Mouse (Mus musculus): ENCODE results near the gene Fam228a. TPM values are rescaled to one million over a fixed set of nuclear protein-coding genes. Genes with fewer than 3 reads are reported as not detected.

The Fam228a gene
- polyA plus RNA-seq, 1 experiment from 2014 or later: 0.44 TPM

DNA sequence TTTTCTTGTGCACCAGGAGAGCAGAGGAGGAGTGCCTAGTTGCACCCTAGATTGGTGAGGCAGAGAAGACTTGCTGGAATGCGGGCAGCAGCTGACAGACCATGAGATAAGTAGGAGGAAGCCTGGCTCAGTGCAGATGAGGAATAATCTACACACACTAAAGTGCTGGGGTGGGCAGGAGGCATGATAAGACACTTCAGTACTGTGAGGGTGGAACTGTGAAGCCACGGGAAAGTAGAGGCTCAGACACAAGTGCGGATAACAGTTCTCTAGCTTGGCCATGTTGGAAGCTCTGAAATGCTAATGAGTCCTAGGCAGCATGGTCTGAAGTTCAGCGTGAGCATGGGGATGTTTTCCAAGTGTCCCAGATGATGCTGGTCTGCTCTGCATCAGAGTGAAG lies 58.3 kb downstream of the Fam228a start:
- Histone ChIP-seq H3K36me3 (peaks cover 6% of the 10 kb centered on the region; the same call in 1 of the 2 replicates), H3K4me3 (replicated peaks) (no peak overlapping the region), H3K9me3 (no peaks in the 10 kb centered on the region), H3K4me2 (no peak overlapping the region), H3K27ac (no peak overlapping the region), H3K27me3 (replicated peaks) (no peaks in the 10 kb centered on the region), H3K9ac (no peak overlapping the region), H3K4me1 (no peaks in the 10 kb centered on the region)
- 58% methylated on average over 4 of the region's 4 CpGs for WGBS
- ATAC-seq (ENCODE audit: insufficient read depth, low FRiP score, low read depth): peak; percentile 92

DNA sequence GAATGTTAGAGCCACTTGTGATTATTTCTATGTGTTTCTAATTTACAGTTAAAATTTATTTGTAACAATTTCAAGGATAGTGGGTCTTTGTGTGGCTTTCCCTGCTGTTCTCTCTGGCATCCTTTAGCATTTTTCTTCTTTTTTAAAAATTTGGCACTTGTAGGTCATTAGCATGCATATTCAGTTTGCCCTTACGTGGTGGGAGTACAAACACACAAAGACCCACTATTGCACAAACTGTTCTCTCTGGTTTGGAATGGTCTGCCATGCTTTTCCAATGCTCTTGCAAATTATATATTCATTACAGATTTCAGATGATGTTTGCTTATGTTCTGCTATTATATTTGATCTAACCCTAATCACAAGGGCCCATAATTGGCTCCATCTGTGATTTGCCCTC lies 61.9 kb downstream of the Fam228a start:
- WGBS: 87% methylated on average over 1 of the region's 1 CpGs
- Histone ChIP-seq H3K9ac (no peak overlapping the region), H3K4me3 (replicated peaks) (no peak overlapping the region), H3K9me3 (no peaks in the 10 kb centered on the region), H3K27me3 (replicated peaks) (no peaks in the 10 kb centered on the region), H3K4me1 (no peaks in the 10 kb centered on the region), H3K27ac (no peak overlapping the region), H3K4me2 (no peak overlapping the region), H3K36me3 (peaks cover 10% of the 10 kb centered on the region)
- ATAC-seq (ENCODE audit: insufficient read depth, low FRiP score, low read depth): no peak

- no peak overlapping the region for H3K9ac ChIP-seq
- WGBS: 86% methylated on average over 5 of the region's 5 CpGs
- H3K36me3 ChIP-seq: peaks cover 17% of the 10 kb centered on the region; the same call in 1 of the 2 replicates
- no peaks in the 10 kb centered on the region for H3K9me3 ChIP-seq
- no peak overlapping the region for H3K4me2 ChIP-seq
- H3K4me3 ChIP-seq (replicated peaks): no peak overlapping the region
- H3K27ac ChIP-seq: no peak overlapping the region
- H3K4me1 ChIP-seq: no peaks in the 10 kb centered on the region
- H3K27me3 ChIP-seq (replicated peaks): no peaks in the 10 kb centered on the region
- no peak for ATAC-seq (ENCODE audit: insufficient read depth, low FRiP score, low read depth)
Measured at GRCm38 (mm10) chr12:4665675-4666037, 72.6 kb downstream of the Fam228a start.

- H3K4me1 ChIP-seq: no peaks in the 10 kb centered on the region
- H3K9me3 ChIP-seq: no peaks in the 10 kb centered on the region
- 81% methylated on average over 7 of the region's 7 CpGs for WGBS
- ATAC-seq (ENCODE audit: insufficient read depth, low FRiP score, low read depth): no peak
- H3K9ac ChIP-seq: no peak overlapping the region
- H3K27me3 ChIP-seq (replicated peaks): no peaks in the 10 kb centered on the region
- no peak overlapping the region for H3K4me2 ChIP-seq
- H3K36me3 ChIP-seq: peaks cover 17% of the 10 kb centered on the region; the same call in 1 of the 2 replicates
- no peak overlapping the region for H3K27ac ChIP-seq
- H3K4me3 ChIP-seq (replicated peaks): no peak overlapping the region
Measured at GRCm38 (mm10) chr12:4664929-4665674, 73.1 kb downstream of the Fam228a start.

Other genes with a start within 250 kb of the Fam228a start
- gene Itsn2, start 145.8 kb downstream of the Fam228a start, polyA plus RNA-seq (2015; fragmentation: Nextera tagmentation; extraction: Ambion mirVana): 36.0 and 38.9 TPM in 2 replicates
- gene Gm3625, start 145.5 kb downstream of the Fam228a start, polyA plus RNA-seq (2015; fragmentation: Nextera tagmentation; extraction: Ambion mirVana): not detected in 2 replicates
- 1.6 and 2.0 TPM in 2 replicates for gene Pfn4, start 30.6 kb upstream of the Fam228a start, polyA plus RNA-seq (2015; fragmentation: Nextera tagmentation; extraction: Ambion mirVana)
- gene Fam228b, start 30.8 kb upstream of the Fam228a start, polyA plus RNA-seq (2015; fragmentation: Nextera tagmentation; extraction: Ambion mirVana): 3.1 and 3.5 TPM in 2 replicates
- 207 and 267 TPM in 2 replicates for gene Sf3b6, start 79.1 kb upstream of the Fam228a start, polyA plus RNA-seq (2015; fragmentation: Nextera tagmentation; extraction: Ambion mirVana)
- gene Fkbp1b, start 103.2 kb upstream of the Fam228a start, polyA plus RNA-seq (2015; fragmentation: Nextera tagmentation; extraction: Ambion mirVana): 12.0 and 12.5 TPM in 2 replicates
- 14.8 and 14.9 TPM in 2 replicates for gene Wdcp, start 104.9 kb upstream of the Fam228a start, polyA plus RNA-seq (2015; fragmentation: Nextera tagmentation; extraction: Ambion mirVana)
- 2.9 and 5.0 TPM in 2 replicates for gene Mfsd2b, start 135.9 kb upstream of the Fam228a start, polyA plus RNA-seq (2015; fragmentation: Nextera tagmentation; extraction: Ambion mirVana)
- gene Ubxn2a, start 169.3 kb upstream of the Fam228a start, polyA plus RNA-seq (2015; fragmentation: Nextera tagmentation; extraction: Ambion mirVana): 31.6 and 32.3 TPM in 2 replicates
- 9.3 and 10.8 TPM in 2 replicates for gene Atad2b, start 178.9 kb upstream of the Fam228a start, polyA plus RNA-seq (2015; fragmentation: Nextera tagmentation; extraction: Ambion mirVana)

Measured in stomach, embryonic 15.5 days (tissue).